Comparison of ENCODE assay signal across 11 mouse cellular contexts in genomic region chr12:76676477-76676876, GRCm38 (mm10). TPM values are rescaled to one million over a fixed set of nuclear protein-coding genes. Genes with fewer than 3 reads are reported as not detected.
A peak's percentile ranks its signal among the peaks of the same experiment; 100 is the strongest.
DNase-seq lines count a peak whose midpoint lies in the region; ATAC-seq and TF ChIP-seq lines count a peak whose summit lies in the region.
"Had no signal": no experiment of that assay in that cellular context is flagged by ENCODE, and none has a peak within 500 bp of the region (broad histone marks: within the 10 kb centered on the region; RNA-seq: fewer than 3 reads in every experiment).

No protein-coding gene starts in this region.

- H3K36me3 ChIP-seq in forebrain, postnatal 0 days (ENCODE audit: insufficient read depth): no peaks in the 10 kb centered on the region
- H3K36me3 ChIP-seq in forebrain, embryonic 12.5 days (replicated peaks): no peaks in the 10 kb centered on the region
- H3K36me3 ChIP-seq in lung, embryonic 14.5 days (ENCODE audit: insufficient read depth): no peaks in the 10 kb centered on the region
- H3K36me3 ChIP-seq in liver, embryonic 11.5 days (ENCODE audit: control insufficient read depth, insufficient read depth, low read length): no peaks in the 10 kb centered on the region

- no peak for DNase-seq in forebrain, postnatal 0 days
- DNase-seq in lung, embryonic 14.5 days: peak; percentile 55
- no peak for DNase-seq in lung, postnatal 36 days
- peak; percentile 68 for DNase-seq in brain, adult 2 months (ENCODE audit: low read depth, low spot score)
- DNase-seq in liver, embryonic 11.5 days (ENCODE audit: low spot score): no peak
- DNase-seq in spleen, adult 12 weeks (ENCODE audit: low spot score): no peak
- no peak for DNase-seq in layer of hippocampus, adult 11-12 months (ENCODE audit: low spot score)
- DNase-seq: cerebellum, postnatal 10 days had no signal

- ATAC-seq in forebrain, postnatal 0 days: peak; percentile 60
- no peak for ATAC-seq in forebrain, embryonic 12.5 days (ENCODE audit: low FRiP score)
- ATAC-seq in lung, embryonic 14.5 days (ENCODE audit: insufficient read depth): no peak; the same call in 1 of the 2 replicates
- no peak for ATAC-seq in liver, embryonic 11.5 days (replicated peaks; ENCODE audit: low FRiP score)
- ATAC-seq: CD4-positive, CD25-positive, alpha-beta regulatory T cell, adult 4 months had no signal

- H3K4me2 ChIP-seq in forebrain, postnatal 0 days (ENCODE audit: low read depth): no peak overlapping the region
- H3K4me2 ChIP-seq in forebrain, embryonic 12.5 days: no peak overlapping the region
- H3K4me2 ChIP-seq in lung, embryonic 14.5 days: peak overlapping the region; percentile 50
- peak overlapping the region; percentile 19 for H3K4me2 ChIP-seq in liver, embryonic 11.5 days

- no peaks in the 10 kb centered on the region for H3K4me1 ChIP-seq in forebrain, postnatal 0 days (ENCODE audit: insufficient read depth)
- H3K4me1 ChIP-seq in forebrain, embryonic 12.5 days: peaks cover 12% of the 10 kb centered on the region; the same call in 1 of the 2 replicates
- H3K4me1 ChIP-seq in lung, embryonic 14.5 days (ENCODE audit: insufficient read depth): no peaks in the 10 kb centered on the region
- peaks cover 84% of the 10 kb centered on the region for H3K4me1 ChIP-seq in liver, embryonic 11.5 days (replicated peaks; ENCODE audit: control insufficient read depth, insufficient read depth, low read length)

- H3K9me3 ChIP-seq in forebrain, postnatal 0 days (ENCODE audit: low read length): no peaks in the 10 kb centered on the region
- H3K9me3 ChIP-seq in forebrain, embryonic 12.5 days: no peaks in the 10 kb centered on the region
- H3K9me3 ChIP-seq in lung, embryonic 14.5 days (ENCODE audit: low read depth, low read length): no peaks in the 10 kb centered on the region
- H3K9me3 ChIP-seq in liver, embryonic 11.5 days (ENCODE audit: control insufficient read depth, low read length): no peaks in the 10 kb centered on the region

- no peak for TF ChIP-seq CTCF in forebrain, postnatal 0 days (IDR thresholded peaks at IDR 0.05; ENCODE audit: low read depth)
- TF ChIP-seq CTCF in lung, embryonic 14.5 days (IDR thresholded peaks at IDR 0.05; ENCODE audit: low read depth): no peak

- H3K9ac ChIP-seq in forebrain, postnatal 0 days: no peak overlapping the region
- no peak overlapping the region for H3K9ac ChIP-seq in forebrain, embryonic 12.5 days
- no peak overlapping the region for H3K9ac ChIP-seq in lung, embryonic 14.5 days
- H3K9ac ChIP-seq in liver, embryonic 11.5 days (ENCODE audit: low read depth, low read length): no peak overlapping the region

- WGBS in forebrain, postnatal 0 days: 80% methylated on average over 22 of the region's 22 CpGs
- WGBS in forebrain, embryonic 12.5 days: 91% methylated on average over 22 of the region's 22 CpGs
- WGBS in lung, embryonic 14.5 days: 49% methylated on average over 22 of the region's 22 CpGs
- 68% methylated on average over 22 of the region's 22 CpGs for WGBS in liver, embryonic 11.5 days

- no peaks in the 10 kb centered on the region for H3K27me3 ChIP-seq in forebrain, postnatal 0 days (ENCODE audit: insufficient read depth, low read length)
- H3K27me3 ChIP-seq in forebrain, embryonic 12.5 days: no peaks in the 10 kb centered on the region
- H3K27me3 ChIP-seq in lung, embryonic 14.5 days (ENCODE audit: insufficient read depth, low read length): no peaks in the 10 kb centered on the region
- no peaks in the 10 kb centered on the region for H3K27me3 ChIP-seq in liver, embryonic 11.5 days (replicated peaks; ENCODE audit: control insufficient read depth, insufficient read depth, low read length)

- H3K4me3 ChIP-seq in forebrain, postnatal 0 days (ENCODE audit: low read depth, low read length): no peak overlapping the region
- no peak overlapping the region for H3K4me3 ChIP-seq in forebrain, embryonic 12.5 days (replicated peaks)
- H3K4me3 ChIP-seq in lung, embryonic 14.5 days (ENCODE audit: low read depth, low read length): no peak overlapping the region
- H3K4me3 ChIP-seq in liver, embryonic 11.5 days (ENCODE audit: low read depth, low read length): no peak overlapping the region

- H3K27ac ChIP-seq in forebrain, postnatal 0 days (ENCODE audit: low read depth, low read length): no peak overlapping the region
- H3K27ac ChIP-seq in forebrain, embryonic 12.5 days: no peak overlapping the region
- H3K27ac ChIP-seq in lung, embryonic 14.5 days (ENCODE audit: low read depth): 0 out of 2 replicates have a peak overlapping the region, but pooled peaks have one; percentile 8
- peak overlapping the region; percentile 94 for H3K27ac ChIP-seq in liver, embryonic 11.5 days (ENCODE audit: low read depth, low read length)
- H3K27ac ChIP-seq: kidney, postnatal 0 days had no signal

RNA-seq across cellular contexts. Expression of gene Sptb, which starts 33.9 kb away (rescaled TPM):
- total RNA-seq in forebrain, postnatal 0 days (2014; rRNA removed): 16.2 and 19.6 TPM in 2 replicates
- polyA plus RNA-seq in forebrain, postnatal 0 days (2015; fragmentation: Nextera tagmentation; extraction: Ambion mirVana): 2.3 and 3.0 TPM in 2 replicates
- polyA plus RNA-seq in forebrain, embryonic 12.5 days (2016; fragmentation: Nextera tagmentation; extraction: Ambion mirVana): 1.8 and 2.1 TPM in 2 replicates
- 1.1 and 1.2 TPM in 2 replicates for polyA plus RNA-seq in lung, embryonic 14.5 days (2014; fragmentation: Nextera tagmentation; extraction: Ambion mirVana)
- polyA plus RNA-seq in liver, embryonic 11.5 days (2014; fragmentation: Nextera tagmentation; extraction: Ambion mirVana): 53.4 and 61.2 TPM in 2 replicates

Comparison
In these comparisons a context has a peak if more than half of its experiments do, and no peak if none do; other contexts are left out.
1. DNase-seq: peak in lung, embryonic 14.5 days (single experiment) and brain, adult 2 months (single experiment); none in forebrain, postnatal 0 days (single experiment), lung, postnatal 36 days (single experiment), liver, embryonic 11.5 days (single experiment), spleen, adult 12 weeks (single experiment) and layer of hippocampus, adult 11-12 months (single experiment).
2. H3K27ac ChIP-seq: peak in lung, embryonic 14.5 days (single experiment) and liver, embryonic 11.5 days (single experiment); none in forebrain, postnatal 0 days (single experiment) and forebrain, embryonic 12.5 days (single experiment).
3. H3K4me2 ChIP-seq: peak in lung, embryonic 14.5 days (single experiment) and liver, embryonic 11.5 days (single experiment); none in forebrain, postnatal 0 days (single experiment) and forebrain, embryonic 12.5 days (single experiment).
4. RNA of gene Sptb, which starts 33.9 kb away (polyA plus RNA-seq): 53.4 to 61.2 TPM in liver, embryonic 11.5 days; 2.3 to 3.0 TPM in forebrain, postnatal 0 days, 1.8 to 2.1 TPM in forebrain, embryonic 12.5 days and 1.1 to 1.2 TPM in lung, embryonic 14.5 days; every median in the first group is over 10 times any median in the second.